Mouse (Mus musculus) liver, adult 2 months (tissue): Measurements from ENCODE around the gene Coq2. TPM values are rescaled to one million over a fixed set of nuclear protein-coding genes. Genes with fewer than 3 reads are reported as not detected.

Source experiments
- DNase-seq: peaks from one replicate; pipeline ENCODE4 v3.0.0-alpha.2; 2011; ENCODE audit warnings: low read depth, low spot score; ENCODE audit errors: extremely low read depth
- H3K27ac ChIP-seq: fragments of 200-500 bp; replicated peaks from 2 replicates; pipeline ENCODE4 v1.5.1; 2012; ENCODE audit warnings: low read depth, mild to moderate bottlenecking, control low read depth, inconsistent platforms, low read length; ENCODE audit not compliant: insufficient read depth
- H3K27me3 ChIP-seq: fragments of 200-500 bp; 2 replicates; pipeline ENCODE4 v1.6.1; 2012; ENCODE audit warnings: mild to moderate bottlenecking, moderate library complexity, low read length, inconsistent platforms; ENCODE audit not compliant: control insufficient read depth, insufficient read depth
- H3K36me3 ChIP-seq: fragments of 200-500 bp; 2 replicates; pipeline ENCODE4 v1.6.1; 2012; ENCODE audit warnings: low read length, inconsistent platforms; ENCODE audit not compliant: control insufficient read depth, insufficient read depth
- H3K4me1 ChIP-seq: fragments of 200-500 bp; 2 replicates; pipeline ENCODE4 v1.6.1; 2011; ENCODE audit warnings: low read length; ENCODE audit not compliant: control insufficient read depth, insufficient read depth
- H3K4me3 ChIP-seq: fragments of 200-500 bp; 2 replicates; pipeline ENCODE4 v1.5.1; 2011; ENCODE audit warnings: low read depth, mild to moderate bottlenecking, control low read depth, low read length, moderate library complexity; ENCODE audit not compliant: insufficient read depth
- H3K79me2 ChIP-seq: fragments of 200-500 bp; 2 replicates; pipeline ENCODE4 v1.6.1; 2012; ENCODE audit warnings: inconsistent platforms, mild to moderate bottlenecking, low read length, moderate library complexity; ENCODE audit not compliant: control insufficient read depth, insufficient read depth
- H3K9ac ChIP-seq: fragments of 200-500 bp; 2 replicates; pipeline ENCODE4 v1.6.1; 2012; ENCODE audit warnings: low read depth, mild to moderate bottlenecking, control low read depth, inconsistent platforms, low read length
- CTCF ChIP-seq: fragments of 200-500 bp; IDR thresholded peaks from 2 replicates; pipeline ENCODE4 v1.5.1; 2011; ENCODE audit warnings: low read depth, low read length, control low read depth
- POLR2A ChIP-seq: fragments of 200-500 bp; IDR thresholded peaks from 2 replicates; pipeline ENCODE4 v1.6.1; 2011; ENCODE audit warnings: low read length, control low read depth; ENCODE audit not compliant: insufficient read depth; ENCODE audit errors: extremely low read depth
- WGBS: fragments of 180-500 bp; shearing (Covaris S2); methylation state at CpG from one replicate; pipeline ENCODE4 v1.1.7; 2018; 5-methylcytosine and 5-hydroxymethylcytosine counted together
- polyA plus RNA-seq: library from polyadenylated mRNA; depleted of rRNA; stranded (reverse); fragments of >200 nt; gene quantifications from 2 replicates; pipeline ENCODE4 v1.2.3, GENCODE M21; 2012; rRNA removed
- total RNA-seq: library from RNA; depleted of rRNA; stranded (reverse); fragments of >200 nt; gene quantifications from 2 replicates; pipeline ENCODE4 v1.2.3, GENCODE M21; 2014; rRNA removed

Gene Coq2
- total and polyA plus RNA-seq, 2 experiments: 48.2 to 53.1 TPM

GRCm38 (mm10) chr5:100613896-100614768 lies 60.8 kb downstream of the Coq2 start:
- 85% methylated on average over 17 of the region's 17 CpGs for WGBS
- no peak overlapping the region for H3K27ac ChIP-seq

GRCm38 (mm10) chr5:100607868-100608267 lies 67.1 kb downstream of the Coq2 start:
- WGBS: 79% methylated on average over 9 of the region's 9 CpGs
- H3K36me3 ChIP-seq: no peaks in the 10 kb centered on the region
- H3K4me3 ChIP-seq: no peak overlapping the region
- H3K9ac ChIP-seq: no peak overlapping the region
- no peak overlapping the region for H3K27ac ChIP-seq
- no peaks in the 10 kb centered on the region for H3K79me2 ChIP-seq
- H3K4me1 ChIP-seq: peaks cover 4% of the 10 kb centered on the region; the same call in 1 of the 2 replicates
- no peak for DNase-seq
- TF ChIP-seq CTCF (no peak), POLR2A (no peak)
- H3K27me3 ChIP-seq: no peaks in the 10 kb centered on the region

More at GRCm38 (mm10) chr5:100613896-100614768, 60.8 kb downstream of the Coq2 start:
- TF ChIP-seq POLR2A: no peak
- no peak for TF ChIP-seq CTCF
- no peaks in the 10 kb centered on the region for H3K36me3 ChIP-seq
- H3K4me1 ChIP-seq: no peaks in the 10 kb centered on the region
- no peak overlapping the region for H3K9ac ChIP-seq
- no peaks in the 10 kb centered on the region for H3K79me2 ChIP-seq
- DNase-seq: no peak
- no peak overlapping the region for H3K4me3 ChIP-seq
- no peaks in the 10 kb centered on the region for H3K27me3 ChIP-seq

GRCm38 (mm10) chr5:100607090-100607762 lies 67.7 kb downstream of the Coq2 start:
- Histone ChIP-seq H3K4me1 (peaks cover 4% of the 10 kb centered on the region; the same call in 1 of the 2 replicates), H3K36me3 (no peaks in the 10 kb centered on the region), H3K79me2 (no peaks in the 10 kb centered on the region), H3K4me3 (no peak overlapping the region), H3K9ac (no peak overlapping the region), H3K27ac (no peak overlapping the region), H3K27me3 (no peaks in the 10 kb centered on the region)
- WGBS: 67% methylated on average over 4 of the region's 4 CpGs
- no peak for DNase-seq
- TF ChIP-seq CTCF (no peak), POLR2A (no peak)

- Histone ChIP-seq H3K4me1 (peaks cover 4% of the 10 kb centered on the region; the same call in 1 of the 2 replicates), H3K36me3 (no peaks in the 10 kb centered on the region), H3K27me3 (no peaks in the 10 kb centered on the region), H3K9ac (no peak overlapping the region), H3K27ac (no peak overlapping the region; the same call in 1 of the 2 replicates), H3K79me2 (no peaks in the 10 kb centered on the region), H3K4me3 (no peak overlapping the region)
- no peak for TF ChIP-seq CTCF
- no peak for TF ChIP-seq POLR2A
- peak; percentile 47 for DNase-seq
- WGBS: 21% methylated on average over 9 of the region's 9 CpGs
These were observed 69.1 kb downstream of the Coq2 start for GRCm38 (mm10) chr5:100605828-100606229.

Other genes with a start within 250 kb of the Coq2 start
- 5.7 and 6.7 TPM in 2 replicates for gene Lin54, start 174.5 kb downstream of the Coq2 start, total RNA-seq
- gene Lin54, start 174.5 kb downstream of the Coq2 start, polyA plus RNA-seq: 2.7 and 3.5 TPM in 2 replicates
- gene Cops4, start 156.8 kb downstream of the Coq2 start, total RNA-seq: 47.1 and 53.2 TPM in 2 replicates
- gene Cops4, start 156.8 kb downstream of the Coq2 start, polyA plus RNA-seq: 12.0 and 13.1 TPM in 2 replicates
- gene Plac8, start 102.9 kb downstream of the Coq2 start, total RNA-seq: 21.5 and 29.7 TPM in 2 replicates
- 11.3 and 18.2 TPM in 2 replicates for gene Plac8, start 102.9 kb downstream of the Coq2 start, polyA plus RNA-seq
- gene Hpse, start 44.6 kb upstream of the Coq2 start, total RNA-seq: 3.8 and 4.1 TPM in 2 replicates
- gene Hpse, start 44.6 kb upstream of the Coq2 start, polyA plus RNA-seq: 1.3 and 1.7 TPM in 2 replicates
- gene Helq, start 123.5 kb upstream of the Coq2 start, total RNA-seq: 3.2 and 4.3 TPM in 2 replicates
- 2.4 and 2.5 TPM in 2 replicates for gene Helq, start 123.5 kb upstream of the Coq2 start, polyA plus RNA-seq
- 41.0 and 48.5 TPM in 2 replicates for gene Mrps18c, start 123.5 kb upstream of the Coq2 start, total RNA-seq
- 22.7 and 28.6 TPM in 2 replicates for gene Mrps18c, start 123.5 kb upstream of the Coq2 start, polyA plus RNA-seq
- gene Abraxas1, start 145.8 kb upstream of the Coq2 start, total RNA-seq: 7.0 and 9.5 TPM in 2 replicates
- gene Abraxas1, start 145.8 kb upstream of the Coq2 start, polyA plus RNA-seq: 2.7 and 3.0 TPM in 2 replicates
- 5.9 and 6.7 TPM in 2 replicates for gene Gpat3, start 170.6 kb upstream of the Coq2 start, total RNA-seq
- gene Gpat3, start 170.6 kb upstream of the Coq2 start, polyA plus RNA-seq: 2.0 and 7.1 TPM in 2 replicates